Comparison of ENCODE assay signal across 25 mouse cellular contexts in genomic region chr4:54972096-54972495, GRCm38 (mm10). TPM values are rescaled to one million over a fixed set of nuclear protein-coding genes. Genes with fewer than 3 reads are reported as not detected.
DNase-seq lines count a peak whose midpoint lies in the region; ATAC-seq and TF ChIP-seq lines count a peak whose summit lies in the region.
"Had no signal": no experiment of that assay in that cellular context is flagged by ENCODE, and none has a peak within 500 bp of the region (broad histone marks: within the 10 kb centered on the region; RNA-seq: fewer than 3 reads in every experiment).

No protein-coding gene starts in this region.

- H3K4me3 ChIP-seq in gastrocnemius, adult 2 months, result no peak overlapping the region
- H3K4me3 ChIP-seq in lung, embryonic 16.5 days (ENCODE audit: low read length), result no peak overlapping the region
- H3K4me3 ChIP-seq in lung, adult 2 months (replicated peaks; ENCODE audit: extremely low read depth, low read depth, low read length), result no peak overlapping the region
- H3K4me3 ChIP-seq: embryonic facial prominence, embryonic 13.5 days; forebrain, embryonic 13.5 days; hindbrain, embryonic 12.5 days; liver, embryonic 13.5 days; lung, embryonic 15.5 days; megakaryocyte, embryonic 14.5 days; midbrain, embryonic 13.5 days; neural tube, embryonic 12.5 days had no signal

- ATAC-seq in lung, embryonic 16.5 days (ENCODE audit: low read depth), result 0 out of 2 replicates have a peak, but pooled peaks have one; percentile 41
- ATAC-seq: CD4-positive, CD25-positive, alpha-beta regulatory T cell, adult 4 months; forebrain, embryonic 13.5 days; midbrain, embryonic 13.5 days had no signal

- no peaks in the 10 kb centered on the region for H3K36me3 ChIP-seq in lung, embryonic 16.5 days (ENCODE audit: control insufficient read depth, insufficient read depth, low read length)
- H3K36me3 ChIP-seq: liver, embryonic 13.5 days; lung, embryonic 15.5 days had no signal

- H3K9ac ChIP-seq in lung, embryonic 16.5 days (ENCODE audit: low read length), result no peak overlapping the region
- H3K9ac ChIP-seq: embryonic facial prominence, embryonic 13.5 days; forebrain, embryonic 13.5 days; hindbrain, embryonic 12.5 days; liver, embryonic 13.5 days; lung, embryonic 15.5 days; midbrain, embryonic 13.5 days; neural tube, embryonic 12.5 days had no signal

- no peak overlapping the region for H3K4me2 ChIP-seq in lung, embryonic 16.5 days (ENCODE audit: low read depth, low read length)
- H3K4me2 ChIP-seq: embryonic facial prominence, embryonic 13.5 days; forebrain, embryonic 13.5 days; hindbrain, embryonic 12.5 days; liver, embryonic 13.5 days; lung, embryonic 15.5 days; midbrain, embryonic 13.5 days; neural tube, embryonic 12.5 days had no signal

- WGBS in lung, embryonic 16.5 days, result 79% methylated on average over 4 of the region's 4 CpGs
- 81% methylated on average over 4 of the region's 4 CpGs for WGBS in lung, adult 2 months

- no peak for TF ChIP-seq CTCF in gastrocnemius, adult 2 months (IDR thresholded peaks at IDR 0.05)
- TF ChIP-seq CTCF in lung, adult 2 months (IDR thresholded peaks at IDR 0.05; ENCODE audit: insufficient read depth, low read length), result no peak

- intact Hi-C loops in gastrocnemius, adult 2 months (cut with DNase I), result no loop called here

- peak overlapping the region; percentile 84 for H3K27ac ChIP-seq in gastrocnemius, adult 2 months
- no peak overlapping the region for H3K27ac ChIP-seq in lung, embryonic 16.5 days (ENCODE audit: low read length)
- H3K27ac ChIP-seq: embryonic facial prominence, embryonic 13.5 days; forebrain, embryonic 13.5 days; hindbrain, embryonic 12.5 days; liver, embryonic 13.5 days; lung, embryonic 15.5 days; midbrain, embryonic 13.5 days; neural tube, embryonic 12.5 days had no signal

- peaks cover 30% of the 10 kb centered on the region for H3K4me1 ChIP-seq in lung, embryonic 16.5 days (replicated peaks; ENCODE audit: control insufficient read depth, insufficient read depth, low read length)
- H3K4me1 ChIP-seq in lung, adult 2 months (ENCODE audit: control insufficient read depth, insufficient read depth, low read length), result peaks cover 10% of the 10 kb centered on the region
- H3K4me1 ChIP-seq: liver, embryonic 13.5 days; megakaryocyte, embryonic 14.5 days had no signal

- no peaks in the 10 kb centered on the region for H3K27me3 ChIP-seq in lung, embryonic 16.5 days (ENCODE audit: control insufficient read depth, insufficient read depth, low read depth, low read length)
- H3K27me3 ChIP-seq: embryonic facial prominence, embryonic 13.5 days; forebrain, embryonic 13.5 days; hindbrain, embryonic 12.5 days; liver, embryonic 13.5 days; lung, embryonic 15.5 days; megakaryocyte, embryonic 14.5 days; midbrain, embryonic 13.5 days; neural tube, embryonic 12.5 days had no signal

- no peak for TF ChIP-seq POLR2A in lung, adult 2 months (IDR thresholded peaks at IDR 0.05; ENCODE audit: borderline replicate concordance, extremely low read depth, low read depth, low read length)

- peak; percentile 55 to 84 for DNase-seq in adrenal gland, adult (ENCODE audit: inconsistent age in 2 of 2, low spot score in 1 of 2)
- no peak for DNase-seq in adrenal gland, postnatal 4 days (ENCODE audit: low spot score in 2 of 2)
- no peak for DNase-seq in gastrocnemius, adult 2 months
- no peak for DNase-seq in gastrocnemius, postnatal 4 days (ENCODE audit: low spot score in 2 of 2)
- DNase-seq in lung, adult 2 months, result no peak
- DNase-seq in skeletal muscle tissue, adult 2 months (ENCODE audit: low read depth, low spot score), result peak; percentile 59
- no peak for DNase-seq in natural killer cell, adult 2 months (ENCODE audit: low spot score in 2 of 2)
- DNase-seq: cerebellum, adult 11-12 months; embryo, embryonic 11 days; gastrocnemius, postnatal 10 days; kidney, postnatal 4 days; layer of hippocampus, adult 9-11 months; liver, embryonic 13.5 days; right cerebral cortex, postnatal 14 days; spleen, adult 18-20 months had no signal

- H3K9me3 ChIP-seq in lung, embryonic 16.5 days (ENCODE audit: control insufficient read depth, low read length), result no peaks in the 10 kb centered on the region
- H3K9me3 ChIP-seq: embryonic facial prominence, embryonic 13.5 days; forebrain, embryonic 13.5 days; hindbrain, embryonic 12.5 days; liver, embryonic 13.5 days; lung, embryonic 15.5 days; midbrain, embryonic 13.5 days; neural tube, embryonic 12.5 days had no signal

RNA-seq across cellular contexts. Expression of gene Zfp462, which starts 27.2 kb away (rescaled TPM):
- total RNA-seq in adrenal gland, postnatal 4 days (2021), result 10 to 100 TPM; 63.1 to 67.5 TPM
- total RNA-seq in gastrocnemius, adult 2 months (2021), result 10 to 100 TPM; 20.9 to 27.4 TPM
- 10 to 100 TPM; 44.3 to 46.1 TPM for total RNA-seq in gastrocnemius, postnatal 4 days (2021)
- 2.6 and 2.7 TPM in 2 replicates for polyA plus RNA-seq in lung, embryonic 16.5 days (2015; fragmentation: Nextera tagmentation; extraction: Ambion mirVana)
- polyA plus RNA-seq in lung, adult 2 months (2012; rRNA removed), result 8.4 and 10.2 TPM in 2 replicates
- total RNA-seq: monocyte, adult 5-6 weeks had no signal
- polyA plus RNA-seq: CD4-positive, CD25-positive, alpha-beta regulatory T cell, adult 4 months had no signal

Comparison
In these comparisons a context has a peak if more than half of its experiments do, and no peak if none do; other contexts are left out.
1. DNase-seq: peak in adrenal gland, adult (2 of 2) and skeletal muscle tissue, adult 2 months (single experiment); none in adrenal gland, postnatal 4 days (0 of 2), gastrocnemius, adult 2 months (single experiment), gastrocnemius, postnatal 4 days (0 of 2), lung, adult 2 months (single experiment) and natural killer cell, adult 2 months (0 of 2).